Mouse (Mus musculus) left cerebral cortex, postnatal 14 days (tissue): Measurements from ENCODE around the gene Rbfox2. TPM values are rescaled to one million over a fixed set of nuclear protein-coding genes. Genes with fewer than 3 reads are reported as not detected.

Experiments
- DNase-seq, 2 experiments: peaks; one replicate each; pipeline ENCODE4 v3.0.0; 2021 to 2022; ENCODE audit warnings: low spot score in 2 of 2, mixed read lengths in 1 of 2
- intact Hi-C: fragments of 180-260 bp; cut with DNase I; formaldehyde crosslinking; loops from one replicate; pipeline ENCODE4 v1.15.1; 2025
- total RNA-seq, 2 experiments: library from RNA; stranded (reverse); gene quantifications; 2 replicates each; pipeline ENCODE4 v1.2.3; 2021

The Rbfox2 gene
- total RNA-seq, 2 experiments from 2014 or later: 237 to 248 TPM

DNA sequence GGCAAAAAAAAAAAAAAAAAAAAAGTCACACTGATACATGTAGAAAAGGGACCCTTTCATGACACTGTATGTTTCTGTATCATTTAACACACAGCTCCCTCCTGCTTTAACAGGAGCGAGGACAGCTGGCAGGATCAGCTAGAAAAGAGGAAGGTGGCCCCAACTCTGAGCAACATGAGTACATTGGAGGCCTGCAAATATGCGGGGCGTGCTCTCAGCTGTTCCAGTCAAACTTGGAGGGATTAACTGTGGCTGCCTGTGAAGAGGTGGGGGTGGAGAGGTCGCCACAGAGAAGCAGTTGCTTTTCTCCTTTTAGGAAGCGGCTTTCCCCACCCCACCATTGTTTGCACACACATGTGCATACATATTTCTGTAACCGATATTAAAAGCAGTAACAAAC, 143.5 kb downstream of the Rbfox2 start:
- intact Hi-C loops: no loop called here
- no peak for DNase-seq

DNA sequence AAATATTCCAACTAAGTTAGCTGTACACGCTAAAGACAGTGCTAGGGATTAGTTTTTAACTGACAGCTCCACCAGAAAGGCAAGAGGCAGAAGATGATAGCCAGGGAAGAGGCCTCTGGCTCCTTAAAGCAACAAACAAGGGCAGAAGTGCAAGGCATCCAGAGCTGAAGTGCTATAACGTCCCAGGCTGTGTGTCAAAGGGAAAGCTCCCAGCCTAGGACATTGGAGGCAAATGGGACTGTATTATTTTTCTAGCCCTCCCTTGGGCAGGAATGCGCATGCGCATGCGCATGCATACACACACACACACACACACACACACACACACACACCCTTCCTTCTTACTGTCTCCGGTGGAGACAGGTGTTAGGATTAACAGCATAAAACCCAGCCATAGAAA, 143.9 kb downstream of the Rbfox2 start:
- intact Hi-C loops: no loop called here
- no peak for DNase-seq

DNA sequence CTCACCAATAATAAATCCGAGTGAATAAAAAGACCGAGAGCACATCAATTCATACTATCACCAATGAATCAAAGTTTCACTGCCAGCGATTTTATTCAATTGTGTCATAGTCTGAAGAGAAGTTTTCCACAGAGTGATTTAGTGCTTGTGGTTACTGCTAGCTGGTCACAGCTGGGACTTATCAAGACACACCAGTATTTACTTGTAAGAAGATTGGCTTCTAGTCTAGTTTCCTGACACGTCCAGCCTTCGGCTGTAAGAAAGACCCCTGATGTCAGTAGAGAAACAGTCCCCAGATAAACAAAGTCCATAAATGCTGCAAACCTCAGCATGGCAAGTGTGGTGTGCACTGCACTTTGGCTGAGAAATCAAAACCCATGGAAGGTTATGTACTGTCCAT, 145.4 kb downstream of the Rbfox2 start:
- intact Hi-C loops: no loop called here
- no peak for DNase-seq

DNA sequence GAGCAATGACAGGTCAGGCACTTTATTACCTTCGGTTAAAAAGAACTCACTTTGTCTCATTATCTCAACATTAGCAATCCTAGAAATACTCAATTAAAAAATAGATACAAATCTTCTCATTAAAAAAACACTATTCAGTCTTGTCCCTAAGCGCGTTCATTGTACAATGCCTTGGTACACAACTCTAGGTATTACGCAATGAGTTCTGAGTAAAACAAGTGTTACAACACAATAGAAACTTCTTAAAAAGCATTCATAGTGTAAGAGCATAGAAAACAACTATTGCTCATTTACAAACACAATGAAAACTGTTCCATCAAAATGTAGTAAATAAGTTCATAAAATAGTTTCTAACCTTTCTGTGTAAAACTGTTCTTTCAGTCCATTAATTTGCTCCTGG, 146.0 kb downstream of the Rbfox2 start:
- intact Hi-C loops: no loop called here
- no peak for DNase-seq

DNA sequence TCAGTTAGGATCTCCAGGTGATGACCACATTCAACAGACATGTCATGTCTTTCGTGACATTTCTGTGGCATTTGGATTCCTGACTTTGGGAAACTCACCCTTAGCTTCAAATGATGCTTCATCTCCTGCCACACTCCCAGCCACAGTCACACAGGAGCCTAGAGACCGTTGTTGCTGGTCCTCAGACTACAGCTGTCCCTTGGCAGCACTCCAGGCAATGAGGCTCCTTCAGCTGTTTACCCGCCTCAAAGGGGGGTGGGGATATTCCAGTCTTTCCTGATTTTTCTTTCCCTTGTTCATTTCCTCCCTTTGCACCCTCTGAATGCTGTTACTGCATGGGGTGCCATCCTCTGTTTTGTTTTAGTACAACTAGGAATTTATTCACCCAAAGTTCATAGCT, 150.3 kb downstream of the Rbfox2 start:
- peak; percentile 46 to 56 for DNase-seq
- intact Hi-C loops: loop anchor here (10.0 kb wide), 1 partner anchor 208 kb away; no protein-coding TSS in a partner anchor

DNA sequence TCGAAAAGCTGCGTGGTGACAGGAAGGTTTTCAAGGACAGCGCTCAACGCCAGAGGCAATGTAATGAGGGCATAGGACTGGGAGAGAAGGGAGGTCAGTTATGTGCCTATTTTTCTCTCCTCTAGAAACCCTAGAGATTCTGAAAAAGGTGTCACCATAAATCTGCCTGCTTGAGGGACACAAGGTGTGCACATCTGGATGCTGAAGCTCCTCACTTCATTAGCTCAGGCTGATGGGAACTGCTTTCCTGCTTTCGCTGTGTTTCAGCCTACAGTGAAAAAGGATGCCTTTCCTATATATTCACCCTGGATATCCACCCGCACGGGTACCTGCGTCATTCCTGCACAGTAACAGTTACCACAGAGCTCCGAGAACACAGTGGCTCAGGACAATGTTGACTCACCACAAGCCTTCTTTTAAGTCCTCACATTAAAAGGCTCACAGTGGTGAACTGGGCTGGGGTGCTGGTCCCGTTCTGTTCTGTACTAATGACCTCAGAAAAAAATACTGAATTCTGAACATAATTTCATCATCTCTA, 152.5 kb downstream of the Rbfox2 start:
- DNase-seq: no peak
- intact Hi-C loops: loop anchor here (5.0 to 10.0 kb wide), 2 partner anchors 68 to 210 kb away; no protein-coding TSS in a partner anchor

DNA sequence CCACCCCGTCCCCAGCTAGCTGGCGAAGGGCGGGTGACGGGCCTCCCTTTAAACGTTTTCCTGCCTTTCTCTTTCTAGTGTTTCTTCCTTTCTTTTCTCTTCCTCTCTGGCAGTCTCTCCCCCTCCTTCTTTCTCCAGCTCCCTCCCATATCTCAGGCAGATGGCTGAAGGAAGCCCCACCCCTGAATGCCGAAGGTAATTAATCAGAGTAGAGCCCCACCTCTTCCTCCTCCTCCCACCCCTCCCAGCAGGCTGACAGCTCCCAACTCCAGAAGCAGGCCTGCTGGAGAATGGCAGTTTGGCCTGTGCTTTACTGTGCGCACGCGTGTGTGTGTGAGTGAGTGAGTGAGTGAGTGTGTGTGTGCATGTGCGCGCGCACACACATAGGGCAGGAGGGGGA, 153.2 kb downstream of the Rbfox2 start:
- intact Hi-C loops: loop anchor here (5.0 to 10.0 kb wide), 2 partner anchors 69 to 211 kb away; no protein-coding TSS in a partner anchor
- peak; percentile 72 to 84 for DNase-seq

DNA sequence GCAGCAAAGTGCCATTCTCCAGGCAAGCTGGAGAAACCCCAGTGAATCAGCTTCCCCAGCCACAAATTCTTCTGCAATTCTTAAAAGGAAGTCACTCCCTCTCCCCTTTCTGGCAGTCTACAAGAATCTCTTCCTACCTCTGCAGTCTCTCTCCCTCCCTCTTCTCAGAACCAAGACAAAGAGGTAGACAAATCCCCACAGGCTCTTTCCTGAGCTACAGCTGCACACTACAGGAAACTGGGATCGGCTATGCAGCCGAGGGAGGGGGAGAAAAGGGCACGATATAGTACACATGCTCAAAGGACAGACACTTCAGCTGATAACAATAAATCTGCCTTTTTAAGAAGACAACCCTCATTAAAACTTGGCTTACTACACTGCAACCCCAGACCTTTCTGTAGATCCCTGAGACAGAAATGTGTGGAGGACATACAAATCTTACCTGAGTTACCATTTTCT, 153.7 kb downstream of the Rbfox2 start:
- intact Hi-C loops: loop anchor here (5.0 to 10.0 kb wide), 2 partner anchors 69 to 212 kb away; no protein-coding TSS in a partner anchor
- peak; percentile 27 to 53 for DNase-seq

DNA sequence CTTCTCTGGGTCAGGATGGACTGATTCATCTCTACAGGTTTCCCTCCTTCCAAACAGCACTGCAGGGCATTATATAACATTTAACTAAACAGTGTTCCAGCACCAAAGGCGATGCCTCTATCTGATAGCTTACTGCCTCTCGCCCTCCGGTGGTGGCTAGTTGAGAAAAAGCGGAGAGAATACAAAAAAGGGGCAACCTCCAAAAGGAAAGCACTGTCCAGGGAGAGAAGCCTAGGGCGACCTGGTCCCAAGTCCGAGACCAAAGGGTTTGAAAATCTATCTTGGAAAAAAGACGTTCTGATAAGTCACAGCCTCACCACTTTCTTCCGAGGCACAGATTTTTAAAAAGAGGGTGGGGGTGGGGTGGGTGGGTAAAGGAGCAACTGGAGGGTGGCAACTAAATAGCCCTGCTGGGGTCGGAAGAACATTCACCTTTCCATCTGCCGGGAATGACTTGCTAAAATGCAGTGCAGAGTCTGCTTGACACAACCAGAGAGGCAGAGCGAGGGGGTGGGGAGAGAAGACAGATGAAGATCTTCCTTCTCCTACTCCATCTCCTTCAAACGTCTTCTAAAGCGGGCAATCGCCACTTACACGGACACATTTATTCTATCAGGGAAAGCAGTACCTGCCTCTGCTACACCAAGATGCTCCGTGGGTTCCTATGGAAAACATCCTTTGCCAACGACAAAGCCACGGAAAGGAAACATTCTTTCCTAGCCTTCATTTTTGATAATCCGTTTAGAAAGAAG, 154.3 kb downstream of the Rbfox2 start:
- intact Hi-C loops: loop anchor here (5.0 to 10.0 kb wide), 2 partner anchors 70 to 212 kb away; no protein-coding TSS in a partner anchor
- DNase-seq: peak; percentile 49 to 52

DNA sequence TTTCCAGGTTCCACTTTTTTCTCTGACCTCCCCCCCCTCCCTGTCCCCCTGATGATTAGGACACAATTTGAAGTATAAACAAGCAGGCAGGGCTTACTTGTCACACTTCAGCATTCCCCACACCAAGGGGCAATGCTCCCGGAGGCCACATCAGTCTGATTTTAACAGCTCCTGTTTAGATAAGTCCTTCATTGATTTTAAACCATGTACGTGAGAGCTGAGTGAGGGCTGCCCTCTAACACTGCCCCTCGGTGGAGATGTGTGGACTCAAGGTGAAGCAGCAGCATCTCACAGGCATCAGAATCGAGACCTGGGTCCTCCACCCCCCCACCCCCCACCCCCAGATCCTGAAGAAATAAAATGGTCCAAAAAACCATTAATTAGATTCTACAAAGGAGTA, 155.0 kb downstream of the Rbfox2 start:
- intact Hi-C loops: loop anchor here (5.0 to 10.0 kb wide), 2 partner anchors 70 to 213 kb away; no protein-coding TSS in a partner anchor
- DNase-seq: no peak

DNA sequence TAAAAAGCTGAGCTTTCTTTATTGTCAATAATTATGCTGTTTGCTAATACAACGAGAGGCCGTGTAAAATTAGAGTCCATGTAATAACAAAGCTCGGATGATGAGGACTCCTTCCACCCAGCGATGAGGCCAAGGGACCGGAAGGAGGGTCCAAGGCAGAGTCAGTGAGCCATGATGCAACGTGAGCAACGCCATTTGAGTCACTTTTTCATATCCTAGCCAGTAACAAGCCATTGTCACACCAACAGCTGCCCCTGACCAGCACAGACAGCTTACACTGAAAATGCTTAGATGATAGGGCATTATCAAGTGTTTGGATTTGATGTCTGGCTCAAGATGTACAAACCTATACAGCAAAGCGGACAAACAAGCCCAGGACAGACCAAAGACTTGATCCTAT, 155.6 kb downstream of the Rbfox2 start:
- intact Hi-C loops: loop anchor here (5.0 to 10.0 kb wide), 2 partner anchors 71 to 214 kb away; no protein-coding TSS in a partner anchor

DNA sequence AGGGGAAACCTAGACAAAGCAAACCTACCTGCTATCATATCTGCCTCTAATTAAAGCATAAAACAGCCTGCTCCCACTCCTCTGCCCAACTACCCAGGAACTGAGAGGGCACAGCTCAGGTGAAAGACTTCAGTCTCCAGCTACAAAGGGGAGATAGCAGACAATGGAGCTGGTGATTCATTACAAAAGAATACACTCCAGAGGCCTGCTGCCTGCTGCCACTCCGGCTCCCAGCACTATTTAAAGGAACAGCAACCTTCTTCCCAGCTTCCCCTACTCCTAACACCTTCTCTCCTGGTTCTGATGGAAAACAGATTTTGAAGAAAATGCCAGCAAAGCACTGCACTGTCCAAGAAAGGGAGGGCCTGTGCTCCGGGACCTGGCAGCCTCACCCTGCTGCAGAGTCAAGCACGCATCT, 156.4 kb downstream of the Rbfox2 start:
- DNase-seq: no peak
- intact Hi-C loops: loop anchor here (5.0 to 10.0 kb wide), 2 partner anchors 72 to 214 kb away; no protein-coding TSS in a partner anchor

More for the DNA sequence above, 155.6 kb downstream of the Rbfox2 start:
- DNase-seq: no peak

DNA sequence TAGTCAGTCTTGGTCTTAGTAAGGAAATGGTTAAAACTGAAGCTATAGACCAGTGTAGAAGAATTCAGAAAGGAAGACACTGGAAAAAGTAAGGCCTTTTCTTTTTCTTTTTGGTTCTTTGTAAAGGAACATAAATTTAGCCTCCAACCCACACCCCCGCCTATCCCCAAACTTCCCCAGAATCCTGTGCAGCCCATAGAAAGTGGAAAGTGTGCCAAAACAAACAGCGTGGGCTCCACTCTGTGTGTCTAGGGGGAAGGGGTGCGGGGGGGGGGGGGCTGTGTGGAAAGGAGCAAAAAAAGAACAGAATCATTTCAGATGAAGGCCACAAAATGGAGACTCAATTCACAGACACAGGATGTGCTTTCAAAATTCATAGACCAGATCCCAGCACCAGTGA, 156.8 kb downstream of the Rbfox2 start:
- intact Hi-C loops: loop anchor here (5.0 to 10.0 kb wide), 2 partner anchors 72 to 215 kb away; no protein-coding TSS in a partner anchor
- peak; percentile 57 to 60 for DNase-seq

DNA sequence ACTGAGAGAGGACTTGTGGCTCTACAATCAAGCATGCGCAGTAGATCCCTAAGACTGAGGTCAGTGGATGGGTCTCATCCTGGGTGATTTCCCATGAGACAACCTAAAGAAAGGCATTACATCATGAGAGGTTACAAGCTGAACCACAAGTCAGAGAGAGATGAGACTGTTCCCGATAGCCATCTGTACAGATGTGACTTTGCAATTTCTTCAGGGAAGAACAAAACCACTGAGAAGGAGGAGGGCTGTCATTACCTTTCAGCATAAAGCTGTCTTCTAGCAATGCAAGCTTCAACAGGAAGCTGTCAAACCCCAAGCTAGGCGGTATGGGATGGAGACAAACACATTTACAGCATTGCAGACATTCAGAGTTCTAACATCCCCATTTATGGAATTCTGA, 157.3 kb downstream of the Rbfox2 start:
- intact Hi-C loops: no loop called here

DNA sequence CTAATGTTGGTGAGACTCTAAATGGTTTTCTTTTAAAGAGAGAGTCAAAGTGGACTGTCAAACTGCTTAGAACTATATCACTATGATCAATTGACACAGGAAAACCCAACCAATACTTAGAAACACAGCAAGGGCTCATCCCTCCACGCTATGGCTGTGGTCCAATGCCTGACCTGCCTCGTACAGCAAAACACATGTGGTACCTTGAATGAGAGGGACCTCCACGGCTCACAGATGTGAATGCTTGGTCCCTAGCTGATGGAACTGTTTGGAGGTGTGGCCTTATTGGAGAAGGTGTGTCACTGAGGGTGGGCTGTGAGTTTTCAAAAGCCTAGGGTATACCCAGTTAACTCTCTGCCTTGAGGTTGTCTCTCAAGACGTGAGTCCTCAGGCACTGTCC, 159.9 kb downstream of the Rbfox2 start:
- DNase-seq: no peak
- intact Hi-C loops: no loop called here

More for the DNA sequence above, 157.3 kb downstream of the Rbfox2 start:
- no peak for DNase-seq

DNA sequence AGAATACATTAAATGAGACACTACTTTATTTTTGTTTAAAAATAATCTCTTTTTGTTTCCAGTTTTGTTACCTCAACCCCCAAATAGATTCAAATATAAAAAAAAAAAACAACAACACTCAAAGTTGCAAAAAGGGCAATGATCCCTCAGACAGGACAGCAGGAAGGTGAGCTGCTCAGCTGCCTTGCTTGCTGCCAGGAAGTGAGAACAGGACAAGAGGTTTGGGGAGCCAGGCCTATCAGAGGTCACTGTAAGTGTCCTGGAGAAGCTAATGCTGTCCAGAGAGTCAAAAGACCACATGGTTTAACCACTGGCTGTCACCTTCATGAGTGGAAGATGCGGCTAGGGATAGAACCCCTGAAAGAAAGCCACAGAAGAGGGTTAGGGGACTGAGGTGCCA, 161.8 kb downstream of the Rbfox2 start:
- DNase-seq: no peak
- intact Hi-C loops: no loop called here

DNA sequence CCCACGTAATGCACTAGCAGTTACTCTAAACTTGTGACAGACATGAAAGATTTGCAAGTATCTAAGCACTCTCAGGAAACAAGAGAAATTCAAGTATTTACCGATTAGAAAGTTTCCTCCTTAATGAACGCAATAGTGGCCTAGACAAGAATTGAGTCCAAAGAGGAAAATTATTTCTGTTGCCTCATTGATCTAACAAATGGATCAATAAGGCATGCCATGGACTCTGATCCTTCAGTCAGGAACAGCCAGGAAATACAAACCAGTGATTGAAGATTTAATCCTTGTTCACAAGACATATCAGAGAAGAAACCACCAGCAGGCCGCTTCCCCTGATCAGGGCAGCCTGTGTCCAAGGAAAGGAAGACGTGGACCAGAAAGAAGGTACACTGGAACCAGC, 164.0 kb downstream of the Rbfox2 start:
- intact Hi-C loops: no loop called here
- DNase-seq: no peak

DNA sequence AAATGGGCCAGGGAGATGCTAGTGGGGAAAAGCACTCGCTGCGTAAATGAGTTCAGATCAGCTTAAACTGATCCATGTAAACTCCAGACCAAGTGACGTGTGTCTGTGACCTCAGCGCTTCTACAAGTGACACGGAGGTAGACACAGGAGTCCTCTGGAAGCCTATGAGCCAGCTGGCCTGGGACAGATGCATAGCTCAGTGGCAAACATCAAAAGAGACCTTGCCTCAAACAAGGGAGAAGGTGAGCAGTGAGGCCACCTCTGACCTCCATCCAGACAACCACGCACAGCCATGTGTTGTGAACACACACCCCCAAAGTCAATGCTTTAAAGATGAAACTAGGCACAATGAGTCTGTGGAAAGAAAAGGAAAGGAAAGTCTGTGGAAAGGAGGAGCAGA, 164.5 kb downstream of the Rbfox2 start:
- intact Hi-C loops: no loop called here
- DNase-seq: no peak

DNA sequence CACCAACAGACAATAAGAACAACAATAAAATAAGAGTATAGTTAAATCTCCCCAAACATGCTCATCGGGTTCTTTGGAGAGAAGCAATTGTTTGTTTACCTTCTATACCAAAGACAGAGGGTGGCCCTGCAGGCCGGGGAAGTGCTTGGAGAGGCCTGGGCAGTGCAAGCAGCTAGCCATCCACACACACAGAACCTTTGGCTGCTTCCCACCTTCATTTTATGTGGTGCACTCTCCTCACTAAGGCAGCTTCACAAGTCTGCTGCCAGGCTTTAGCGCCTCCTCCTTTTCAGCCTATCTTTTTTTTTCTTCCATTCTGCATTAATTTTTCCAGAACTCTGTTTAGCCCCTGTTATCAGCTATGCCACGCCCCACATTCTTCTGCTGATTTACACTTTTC, 165.1 kb downstream of the Rbfox2 start:
- intact Hi-C loops: no loop called here
- no peak for DNase-seq

DNA sequence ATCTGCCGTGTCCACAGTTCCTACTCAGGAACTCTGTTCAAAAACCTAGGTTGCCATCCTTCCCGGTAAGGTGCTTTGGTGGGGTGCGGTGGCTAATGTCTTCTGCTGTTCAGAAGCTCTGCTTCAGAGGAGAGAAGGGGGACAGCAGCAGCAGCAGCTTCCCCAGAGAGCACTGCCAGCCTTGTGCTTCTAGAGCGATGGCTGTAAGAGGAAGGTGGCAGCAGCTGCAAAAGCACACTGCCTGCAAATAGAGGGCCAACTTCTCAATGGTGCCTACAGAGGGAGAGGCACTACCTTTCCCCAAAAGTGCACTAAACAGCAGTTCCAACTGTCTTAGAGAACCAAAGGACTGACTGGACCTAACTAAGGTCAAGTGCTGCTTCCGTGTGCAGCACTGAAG, 168.5 kb downstream of the Rbfox2 start:
- intact Hi-C loops: no loop called here
- no peak for DNase-seq

DNA sequence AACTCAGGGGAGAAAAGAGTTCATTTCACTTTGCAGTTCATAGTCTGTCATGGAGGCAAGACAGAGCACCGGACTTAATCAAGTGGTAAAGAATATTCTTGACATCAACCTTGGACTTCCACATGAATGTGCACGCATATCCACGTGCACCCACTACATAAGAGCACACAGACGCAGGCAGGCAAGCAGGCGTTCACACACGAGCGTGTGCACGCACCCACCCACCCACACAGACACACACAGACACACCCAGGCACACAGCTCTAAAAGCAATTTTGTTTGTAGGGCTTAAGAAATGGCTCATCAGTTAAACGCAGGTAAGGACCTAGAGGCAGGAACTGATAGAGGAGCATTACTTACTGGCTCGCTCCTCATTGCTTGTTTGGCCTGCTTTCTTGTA, 172.3 kb downstream of the Rbfox2 start:
- intact Hi-C loops: no loop called here

More for the DNA sequence above, 172.3 kb downstream of the Rbfox2 start:
- DNase-seq: no peak
